Mouse (Mus musculus) kidney, adult 2 months (tissue): Measurements from ENCODE around the gene Pole3. TPM values are rescaled to one million over a fixed set of nuclear protein-coding genes. Genes with fewer than 3 reads are reported as not detected.

Experiments used
- DNase-seq: peaks from one replicate; pipeline ENCODE4 v3.0.0; 2021
- H3K27ac ChIP-seq: fragments of 200-500 bp; 2 replicates; pipeline ENCODE4 v1.5.1; 2012; ENCODE audit warnings: low read depth, low read length, control low read depth, inconsistent platforms; ENCODE audit not compliant: insufficient read depth
- H3K27me3 ChIP-seq: fragments of 200-500 bp; replicated peaks from 2 replicates; pipeline ENCODE4 v1.6.1; 2012; ENCODE audit warnings: mild to moderate bottlenecking, moderate library complexity, low read length, inconsistent platforms; ENCODE audit not compliant: control insufficient read depth, insufficient read depth
- H3K36me3 ChIP-seq: fragments of 200-500 bp; 2 replicates; pipeline ENCODE4 v1.6.1; 2012; ENCODE audit warnings: mild to moderate bottlenecking, moderate library complexity, low read length, inconsistent platforms; ENCODE audit not compliant: control insufficient read depth, insufficient read depth
- H3K4me1 ChIP-seq: fragments of 200-500 bp; 2 replicates; pipeline ENCODE4 v1.6.1; 2011; ENCODE audit warnings: low read length; ENCODE audit not compliant: control insufficient read depth, insufficient read depth
- H3K4me3 ChIP-seq: fragments of 200-500 bp; 2 replicates; pipeline ENCODE4 v1.5.1; 2011; ENCODE audit warnings: mild to moderate bottlenecking, low read depth, low read length, control low read depth; ENCODE audit not compliant: insufficient read depth
- CTCF ChIP-seq: fragments of 200-500 bp; conservative IDR thresholded peaks from 2 replicates; pipeline ENCODE4 v1.5.1; 2011; ENCODE audit warnings: low read depth, mild to moderate bottlenecking, control low read depth, low read length, moderate library complexity, mixed read lengths; ENCODE audit not compliant: insufficient read depth, insufficient read length
- POLR2A ChIP-seq: fragments of 200-500 bp; IDR thresholded peaks from one replicate; pipeline ENCODE4 v1.6.1; 2011; ENCODE audit warnings: low read depth, low read length, control low read depth
- WGBS: fragments of 180-500 bp; shearing (Covaris S2); methylation state at CpG from one replicate; pipeline ENCODE4 v1.1.7; 2018; 5-methylcytosine and 5-hydroxymethylcytosine counted together
- polyA plus RNA-seq: library from polyadenylated mRNA; depleted of rRNA; stranded (reverse); fragments of >200 nt; gene quantifications from 2 replicates; pipeline ENCODE4 v1.2.3, GENCODE M21; 2012

Gene Pole3
- polyA plus RNA-seq, 1 experiment: 19.7 TPM

DNA sequence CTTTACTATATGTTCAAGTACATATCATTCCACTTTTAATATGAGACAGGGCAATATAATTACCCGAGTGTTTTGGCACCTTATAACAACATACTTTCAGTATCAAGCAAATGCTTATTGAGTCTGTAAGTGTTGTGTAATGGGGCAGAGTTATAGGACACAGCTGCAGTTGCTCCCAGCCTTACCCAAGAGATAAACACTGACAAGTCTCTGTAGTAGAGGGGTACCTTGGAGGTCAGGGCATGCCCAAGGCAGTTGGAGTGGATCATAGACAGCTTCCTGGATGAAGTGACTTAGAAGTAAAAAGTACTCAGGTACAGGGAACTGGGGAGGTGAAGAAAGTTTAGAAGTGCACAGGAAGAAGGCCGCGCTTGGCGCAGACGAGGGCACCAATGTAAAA lies 37.7 kb downstream of the Pole3 start:
- Histone ChIP-seq H3K36me3 (no peaks in the 10 kb centered on the region; the same call in 1 of the 2 replicates), H3K4me3 (no peak overlapping the region), H3K27ac (no peak overlapping the region), H3K4me1 (no peaks in the 10 kb centered on the region), H3K27me3 (no peaks in the 10 kb centered on the region)
- TF ChIP-seq CTCF: no peak
- TF ChIP-seq POLR2A: no peak
- DNase-seq: no peak
- WGBS: 88% methylated on average over 5 of the region's 5 CpGs

- Histone ChIP-seq H3K4me1 (no peaks in the 10 kb centered on the region), H3K4me3 (no peak overlapping the region), H3K27me3 (no peaks in the 10 kb centered on the region), H3K36me3 (no peaks in the 10 kb centered on the region; the same call in 1 of the 2 replicates), H3K27ac (no peak overlapping the region)
- no peak for DNase-seq
- TF ChIP-seq POLR2A (no peak), CTCF (no peak)
- 89% methylated on average over 15 of the region's 15 CpGs for WGBS
Measured at GRCm38 (mm10) chr4:62486162-62486696, 38.6 kb downstream of the Pole3 start.

GRCm38 (mm10) chr4:62485450-62486161 lies 39.3 kb downstream of the Pole3 start:
- DNase-seq: no peak
- no peak overlapping the region for H3K27ac ChIP-seq

DNA sequence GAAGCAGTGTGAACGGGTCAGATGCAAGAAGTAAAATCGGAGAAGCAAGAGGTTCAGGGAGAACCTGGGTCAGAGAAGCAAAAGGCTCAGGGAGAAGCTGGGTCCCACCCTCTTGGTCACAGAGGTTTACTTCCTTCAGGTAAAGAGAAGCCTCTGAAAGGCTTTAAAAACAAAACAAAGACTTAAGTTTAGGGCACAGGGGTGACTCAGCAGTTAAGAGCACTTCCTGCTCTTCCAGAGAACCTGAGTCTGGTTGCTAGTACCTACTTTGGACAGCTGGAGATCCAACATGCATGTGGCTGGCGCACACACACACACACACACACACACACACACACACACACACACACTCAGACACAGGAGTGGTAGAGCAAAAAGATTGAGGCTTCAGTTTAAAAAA lies 39.9 kb downstream of the Pole3 start:
- 81% methylated on average over 3 of the region's 3 CpGs for WGBS
- DNase-seq: no peak
- no peaks in the 10 kb centered on the region for H3K27me3 ChIP-seq
- no peak overlapping the region for H3K4me3 ChIP-seq
- no peaks in the 10 kb centered on the region; the same call in 1 of the 2 replicates for H3K36me3 ChIP-seq
- 0 out of 2 replicates have a peak, but pooled peaks cover 4% of the 10 kb centered on the region for H3K4me1 ChIP-seq
- TF ChIP-seq CTCF (no peak), POLR2A (no peak)
- no peak overlapping the region for H3K27ac ChIP-seq

More at GRCm38 (mm10) chr4:62485450-62486161, 39.3 kb downstream of the Pole3 start:
- 74% methylated on average over 8 of the region's 8 CpGs for WGBS
- no peak for TF ChIP-seq CTCF
- TF ChIP-seq POLR2A: no peak
- Histone ChIP-seq H3K4me1 (0 out of 2 replicates have a peak, but pooled peaks cover 2% of the 10 kb centered on the region), H3K27me3 (no peaks in the 10 kb centered on the region), H3K4me3 (no peak overlapping the region), H3K36me3 (no peaks in the 10 kb centered on the region; the same call in 1 of the 2 replicates)

DNA sequence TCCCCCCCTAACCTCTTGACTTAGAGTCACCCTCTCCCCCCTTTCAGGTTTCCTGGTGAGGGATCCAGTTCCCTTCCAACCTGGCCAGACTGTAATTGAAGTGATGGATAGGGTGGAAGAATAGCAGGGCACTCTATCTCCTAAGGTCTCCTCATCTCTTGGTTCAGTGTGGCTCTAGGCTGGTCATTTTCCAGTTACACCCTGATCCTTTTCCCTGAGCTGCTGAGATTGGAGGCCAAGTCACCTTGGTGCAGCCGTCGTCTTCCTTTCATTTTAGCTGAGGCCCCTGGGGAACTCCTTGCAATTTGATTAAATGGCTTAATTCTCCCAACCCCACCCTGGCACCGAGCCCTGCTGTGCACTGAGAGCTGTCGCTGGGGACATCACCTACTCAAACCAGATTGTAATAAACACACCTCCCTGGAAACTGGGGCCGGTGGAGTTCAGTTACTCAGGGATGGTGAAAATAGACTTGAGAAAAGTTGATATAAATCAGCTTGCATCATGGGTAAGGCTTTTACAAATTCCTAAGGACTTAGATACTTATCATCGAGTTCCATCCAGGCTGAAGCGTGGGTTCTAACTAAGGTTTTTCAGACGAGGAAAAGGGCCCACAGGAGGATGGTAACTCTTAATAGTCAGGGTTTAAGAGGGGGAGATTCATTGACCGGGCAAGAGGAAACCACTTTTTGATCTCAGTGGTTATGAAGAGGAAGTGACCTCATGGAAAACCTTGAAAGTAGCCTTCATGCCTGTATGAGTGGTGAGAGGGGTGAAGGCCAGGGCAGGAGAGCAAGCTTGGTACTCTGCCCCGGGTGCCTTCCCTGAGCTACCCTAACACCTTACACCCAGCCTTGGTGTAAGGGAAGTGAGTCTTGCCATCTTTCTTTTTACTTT lies 43.9 kb downstream of the Pole3 start:
- peak; percentile 50 for DNase-seq
- Histone ChIP-seq H3K36me3 (no peaks in the 10 kb centered on the region), H3K27me3 (no peaks in the 10 kb centered on the region), H3K4me3 (peak overlapping the region; percentile 3), H3K27ac (peak overlapping the region; percentile 48; the same call in 1 of the 2 replicates), H3K4me1 (peaks cover 11% of the 10 kb centered on the region; the same call in 1 of the 2 replicates)
- TF ChIP-seq POLR2A (no peak), CTCF (no peak)
- 25% methylated on average over 10 of the region's 10 CpGs for WGBS

- 2% methylated on average over 71 of the region's 71 CpGs for WGBS
- TF ChIP-seq CTCF (no peak), POLR2A (no peak)
- Histone ChIP-seq H3K36me3 (no peaks in the 10 kb centered on the region), H3K4me3 (peak within 1 kb of the TSS; percentile 56), H3K27ac (peak within 1 kb of the TSS; percentile 48; the same call in 1 of the 2 replicates), H3K4me1 (peaks cover 17% of the 10 kb centered on the region), H3K27me3 (no peaks in the 10 kb centered on the region)
- peak; percentile 87 for DNase-seq
Measured at GRCm38 (mm10) chr4:62479937-62480708, 44.7 kb downstream of the Pole3 start, which contains the start of gene Bspry. TSS of gene Bspry (plus strand) at chr4:62480053.
